Mouse (Mus musculus): ENCODE measurements around the gene Sh3pxd2a.

Gene Sh3pxd2a

GRCm38 (mm10) chr19:47330743-47331227 is 133.4 kb downstream of the Sh3pxd2a start:
- peak; percentile 98 for DNase-seq

- DNase-seq, result no peak
Measured at GRCm38 (mm10) chr19:47329102-47329501, 135.1 kb downstream of the Sh3pxd2a start.

- DNase-seq, result peak; percentile 97
Measured at GRCm38 (mm10) chr19:47327896-47328882, 136.0 kb downstream of the Sh3pxd2a start.

- no peak for DNase-seq
Measured at GRCm38 (mm10) chr19:47325881-47326280, 138.3 kb downstream of the Sh3pxd2a start.

- peak; percentile 92 for DNase-seq
Measured at GRCm38 (mm10) chr19:47323096-47323849, 140.9 kb downstream of the Sh3pxd2a start.

GRCm38 (mm10) chr19:47320331-47320668 is 143.9 kb downstream of the Sh3pxd2a start:
- DNase-seq, result peak; percentile 98

GRCm38 (mm10) chr19:47319521-47320330 is 144.5 kb downstream of the Sh3pxd2a start:
- peak; percentile 94 for DNase-seq

- DNase-seq, result no peak
Measured at GRCm38 (mm10) chr19:47319061-47319460, 145.1 kb downstream of the Sh3pxd2a start.

GRCm38 (mm10) chr19:47317063-47317938 is 146.9 kb downstream of the Sh3pxd2a start:
- DNase-seq, result peak; percentile 97

- DNase-seq, result peak; percentile 97
Measured at GRCm38 (mm10) chr19:47316288-47317062, 147.7 kb downstream of the Sh3pxd2a start.

- DNase-seq, result no peak
Measured at GRCm38 (mm10) chr19:47315917-47316265, 148.3 kb downstream of the Sh3pxd2a start.

- no peak for DNase-seq
Measured at GRCm38 (mm10) chr19:47315091-47315916, 148.9 kb downstream of the Sh3pxd2a start.

GRCm38 (mm10) chr19:47314076-47314941 is 149.9 kb downstream of the Sh3pxd2a start:
- DNase-seq, result peak; percentile 99

GRCm38 (mm10) chr19:47313387-47314075 is 150.7 kb downstream of the Sh3pxd2a start:
- DNase-seq, result peak; percentile 97

GRCm38 (mm10) chr19:47311162-47311561 is 153.0 kb downstream of the Sh3pxd2a start:
- DNase-seq, result no peak

- DNase-seq, result peak; percentile 93
Measured at GRCm38 (mm10) chr19:47309824-47310223, 154.4 kb downstream of the Sh3pxd2a start.

GRCm38 (mm10) chr19:47306917-47307315 is 157.3 kb downstream of the Sh3pxd2a start:
- DNase-seq, result no peak
